Mouse (Mus musculus): ENCODE data around the gene Myo1e.

DNA sequence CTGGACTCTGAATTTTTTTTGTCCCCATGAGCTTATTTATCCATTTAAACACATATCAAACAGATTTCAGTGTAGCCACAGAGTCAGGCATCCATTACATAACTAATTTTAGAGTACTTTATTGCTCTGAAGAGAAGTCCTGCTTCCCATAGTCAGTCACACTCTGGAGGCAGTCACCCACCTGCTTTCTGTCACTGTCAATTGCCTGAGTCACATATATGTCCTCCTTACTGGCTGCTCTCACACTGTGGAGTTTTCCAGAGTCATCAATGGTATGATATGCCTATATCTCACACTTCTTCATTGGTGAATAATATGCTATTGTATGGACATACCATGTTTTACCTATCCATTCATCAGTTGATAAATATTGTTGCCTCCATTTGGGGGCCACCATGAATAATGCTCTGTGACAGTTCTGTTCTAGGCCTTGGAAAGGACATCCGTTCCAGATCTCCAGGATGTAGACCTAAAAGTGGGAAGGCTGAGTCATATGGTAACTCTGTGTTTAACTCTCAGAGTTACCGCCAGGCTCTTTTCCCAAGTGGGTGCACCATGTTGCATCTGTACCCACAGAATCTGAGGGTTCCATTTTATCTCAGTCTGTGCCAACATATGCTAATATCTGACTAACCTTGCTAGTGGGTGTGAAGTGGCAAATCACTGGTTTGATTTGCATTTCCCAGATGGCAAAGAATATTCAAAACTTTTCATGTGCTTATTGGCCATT lies 152.4 kb downstream of the Myo1e start:
- no peak for TF ChIP-seq CTCF (IDR thresholded peaks at IDR 0.05; ENCODE audit: extremely low read depth, insufficient read length, insufficient replicate concordance, low read depth, low read length)
- no peak for TF ChIP-seq POLR2A (IDR thresholded peaks at IDR 0.05; ENCODE audit: low read depth, low read length)
